Mouse (Mus musculus) brain, embryonic 14.5 days (tissue): Measurements from ENCODE around the gene Ube2cbp. TPM values are rescaled to one million over a fixed set of nuclear protein-coding genes. Genes with fewer than 3 reads are reported as not detected.

Source experiments
- DNase-seq: peaks from one replicate; pipeline ENCODE4 v3.0.0-alpha.2; 2011; ENCODE audit warnings: low read depth
- CTCF ChIP-seq: fragments of 200-500 bp; IDR thresholded peaks from 2 replicates; pipeline ENCODE4 v1.5.1; 2012; ENCODE audit warnings: inconsistent platforms, mild to moderate bottlenecking, moderate library complexity, borderline replicate concordance; ENCODE audit not compliant: insufficient read depth, insufficient read length; ENCODE audit errors: extremely low read depth
- POLR2A ChIP-seq: fragments of 200-500 bp; IDR thresholded peaks from 2 replicates; pipeline ENCODE4 v1.6.1; 2012; ENCODE audit warnings: mild to moderate bottlenecking, inconsistent platforms, borderline replicate concordance; ENCODE audit not compliant: poor library complexity, insufficient read depth, insufficient read length, severe bottlenecking; ENCODE audit errors: extremely low read depth
- polyA plus RNA-seq: library from polyadenylated mRNA; depleted of rRNA; stranded (reverse); fragments of >200 nt; gene quantifications from 2 replicates; pipeline ENCODE4 v1.2.3, GENCODE M21; 2012

Ube2cbp gene
- polyA plus RNA-seq, 1 experiment: 4.9 TPM

- no peak for DNase-seq
- no peak for TF ChIP-seq POLR2A
Observed at GRCm38 (mm10) chr9:86453626-86454025, 11.1 kb downstream of the Ube2cbp start.

- TF ChIP-seq CTCF (peak; percentile 94), POLR2A (no peak)
- DNase-seq: peak; percentile 84
Observed at GRCm38 (mm10) chr9:86451617-86452016, 13.1 kb downstream of the Ube2cbp start.

- TF ChIP-seq POLR2A: no peak
- no peak for TF ChIP-seq CTCF
- DNase-seq: peak; percentile 60
Observed at GRCm38 (mm10) chr9:86451094-86451493, 13.7 kb downstream of the Ube2cbp start.

- TF ChIP-seq CTCF (peak; percentile 98), POLR2A (no peak)
- DNase-seq: peak; percentile 88
Observed at GRCm38 (mm10) chr9:86449581-86449980, 15.2 kb downstream of the Ube2cbp start.

GRCm38 (mm10) chr9:86447431-86447830 lies 17.3 kb downstream of the Ube2cbp start:
- TF ChIP-seq CTCF (no peak), POLR2A (no peak)
- no peak for DNase-seq

GRCm38 (mm10) chr9:86446847-86447246 lies 17.9 kb downstream of the Ube2cbp start:
- no peak for DNase-seq
- TF ChIP-seq POLR2A: no peak
- no peak for TF ChIP-seq CTCF

- TF ChIP-seq POLR2A (no peak), CTCF (no peak)
- DNase-seq: peak; percentile 58
Observed at GRCm38 (mm10) chr9:86442248-86442647, 22.5 kb downstream of the Ube2cbp start.

GRCm38 (mm10) chr9:86438337-86439009 lies 26.3 kb downstream of the Ube2cbp start:
- DNase-seq: no peak
- TF ChIP-seq POLR2A: no peak
- TF ChIP-seq CTCF: no peak

GRCm38 (mm10) chr9:86436608-86437007 lies 28.1 kb downstream of the Ube2cbp start:
- TF ChIP-seq CTCF (no peak), POLR2A (no peak)
- DNase-seq: no peak

- TF ChIP-seq CTCF (no peak), POLR2A (no peak)
- no peak for DNase-seq
Observed at GRCm38 (mm10) chr9:86435510-86435909, 29.2 kb downstream of the Ube2cbp start.

GRCm38 (mm10) chr9:86423331-86423730 lies 41.4 kb downstream of the Ube2cbp start:
- no peak for TF ChIP-seq CTCF
- TF ChIP-seq POLR2A: no peak
- DNase-seq: no peak

GRCm38 (mm10) chr9:86419366-86419765 lies 45.4 kb downstream of the Ube2cbp start:
- no peak for DNase-seq
- TF ChIP-seq CTCF (no peak), POLR2A (no peak)
